Mouse (Mus musculus): ENCODE results near the gene Adarb2. TPM values are rescaled to one million over a fixed set of nuclear protein-coding genes. Genes with fewer than 3 reads are reported as not detected.

Adarb2 gene
- polyA plus RNA-seq, 1 experiment from 2014 or later, result 1.0 TPM

DNA sequence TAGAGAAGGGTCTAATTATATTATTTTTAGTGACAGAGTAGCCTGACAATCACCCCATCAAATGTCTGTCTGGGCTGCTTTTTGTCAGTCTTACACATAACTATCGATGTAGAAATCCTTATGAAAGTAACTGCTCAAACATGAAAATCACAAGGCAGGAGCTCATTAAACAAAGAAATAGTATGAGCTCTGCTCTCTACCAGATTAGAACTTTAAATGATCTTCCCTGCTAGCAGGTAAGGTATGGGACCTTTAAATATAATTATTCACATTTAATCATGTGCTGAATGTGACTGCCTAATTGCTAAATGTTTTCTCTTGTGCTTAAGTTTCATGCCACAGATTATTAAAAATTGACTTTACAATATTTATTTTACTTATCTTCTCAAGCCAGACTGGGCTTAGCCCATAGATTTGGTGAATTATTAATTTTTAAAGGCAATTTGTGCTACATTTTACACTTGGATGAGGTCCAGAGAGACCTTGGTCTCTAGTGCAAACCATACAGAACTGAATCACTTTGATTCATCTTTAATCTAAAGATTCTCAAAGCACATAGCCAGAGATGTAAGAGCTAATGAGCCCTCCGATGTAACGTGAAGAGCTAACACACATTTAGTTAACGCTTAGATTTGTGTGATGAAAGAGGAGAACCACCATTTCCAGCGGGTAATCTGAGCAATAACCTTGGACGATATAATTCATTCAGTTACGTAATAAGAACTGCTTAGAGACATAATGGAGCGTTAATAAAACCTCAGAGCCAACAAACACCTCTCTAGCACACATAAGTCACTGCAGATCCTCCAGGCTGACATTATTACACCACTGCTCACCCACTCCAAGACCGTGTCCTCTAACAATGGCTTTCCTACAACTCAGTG lies 323.3 kb downstream of the Adarb2 start:
- no peaks in the 10 kb centered on the region for H3K4me1 ChIP-seq (ENCODE audit: control insufficient read depth, insufficient read depth, low read length)
- no peak overlapping the region for H3K27ac ChIP-seq (replicated peaks; ENCODE audit: low read depth, low read length)
- H3K36me3 ChIP-seq (ENCODE audit: control insufficient read depth, insufficient read depth, low read length), result no peaks in the 10 kb centered on the region
- no peak overlapping the region for H3K9ac ChIP-seq (ENCODE audit: low read length)
- 76% methylated on average over 9 of the region's 9 CpGs for WGBS
- H3K9me3 ChIP-seq (ENCODE audit: control insufficient read depth, low read length), result no peaks in the 10 kb centered on the region
- H3K27me3 ChIP-seq (ENCODE audit: control insufficient read depth, insufficient read depth, low read length), result no peaks in the 10 kb centered on the region
- no peak overlapping the region for H3K4me2 ChIP-seq (ENCODE audit: low read depth, severe bottlenecking)
- no peak for ATAC-seq (ENCODE audit: insufficient number of reproducible peaks, low FRiP score, low TSS enrichment, low read depth)
- no peak for DNase-seq (ENCODE audit: low spot score)
- H3K4me3 ChIP-seq (ENCODE audit: low read depth, low read length), result no peak overlapping the region

- no peaks in the 10 kb centered on the region for H3K36me3 ChIP-seq (ENCODE audit: control insufficient read depth, insufficient read depth, low read length)
- H3K4me2 ChIP-seq (ENCODE audit: low read depth, severe bottlenecking), result no peak overlapping the region
- DNase-seq (ENCODE audit: low spot score) (no peak), ATAC-seq (ENCODE audit: insufficient number of reproducible peaks, low FRiP score, low TSS enrichment, low read depth) (no peak)
- no peak overlapping the region for H3K9ac ChIP-seq (ENCODE audit: low read length)
- no peaks in the 10 kb centered on the region for H3K4me1 ChIP-seq (ENCODE audit: control insufficient read depth, insufficient read depth, low read length)
- H3K9me3 ChIP-seq (ENCODE audit: control insufficient read depth, low read length), result no peaks in the 10 kb centered on the region
- no peak overlapping the region for H3K27ac ChIP-seq (replicated peaks; ENCODE audit: low read depth, low read length)
- 79% methylated on average over 9 of the region's 9 CpGs for WGBS
- no peak overlapping the region for H3K4me3 ChIP-seq (ENCODE audit: low read depth, low read length)
- H3K27me3 ChIP-seq (ENCODE audit: control insufficient read depth, insufficient read depth, low read length), result no peaks in the 10 kb centered on the region
These were observed 331.8 kb downstream of the Adarb2 start for GRCm38 (mm10) chr13:8534265-8535113.

DNA sequence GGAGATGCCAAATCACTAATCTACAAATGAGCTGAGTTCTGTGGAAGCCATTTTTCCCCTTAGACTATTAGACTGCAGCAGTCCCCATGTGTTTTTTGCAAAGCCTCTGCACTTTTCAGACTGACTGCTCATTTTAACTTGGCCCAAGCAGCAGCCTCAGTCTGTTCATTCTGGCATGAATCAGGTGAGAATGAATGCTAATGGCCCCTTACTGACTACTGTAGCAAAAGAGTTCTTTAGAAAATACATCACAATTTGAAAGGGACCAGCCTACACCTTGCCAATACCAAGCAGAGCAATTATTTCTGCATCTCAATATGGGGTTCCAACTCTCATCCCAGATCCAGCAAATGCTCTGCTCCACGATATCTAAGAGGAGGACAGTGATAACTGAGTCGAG lies 335.8 kb downstream of the Adarb2 start:
- H3K36me3 ChIP-seq (ENCODE audit: control insufficient read depth, insufficient read depth, low read length), result no peaks in the 10 kb centered on the region
- ATAC-seq (ENCODE audit: insufficient number of reproducible peaks, low FRiP score, low TSS enrichment, low read depth) (no peak), DNase-seq (ENCODE audit: low spot score) (no peak)
- H3K9ac ChIP-seq (ENCODE audit: low read length), result no peak overlapping the region
- H3K9me3 ChIP-seq (ENCODE audit: control insufficient read depth, low read length), result no peaks in the 10 kb centered on the region
- 92% methylated on average over 2 of the region's 2 CpGs for WGBS
- no peak overlapping the region for H3K4me3 ChIP-seq (ENCODE audit: low read depth, low read length)
- no peaks in the 10 kb centered on the region for H3K4me1 ChIP-seq (ENCODE audit: control insufficient read depth, insufficient read depth, low read length)
- H3K27ac ChIP-seq (replicated peaks; ENCODE audit: low read depth, low read length), result no peak overlapping the region
- H3K4me2 ChIP-seq (ENCODE audit: low read depth, severe bottlenecking), result no peak overlapping the region
- peaks cover 2% of the 10 kb centered on the region; the same call in 1 of the 2 replicates for H3K27me3 ChIP-seq (ENCODE audit: control insufficient read depth, insufficient read depth, low read length)

DNA sequence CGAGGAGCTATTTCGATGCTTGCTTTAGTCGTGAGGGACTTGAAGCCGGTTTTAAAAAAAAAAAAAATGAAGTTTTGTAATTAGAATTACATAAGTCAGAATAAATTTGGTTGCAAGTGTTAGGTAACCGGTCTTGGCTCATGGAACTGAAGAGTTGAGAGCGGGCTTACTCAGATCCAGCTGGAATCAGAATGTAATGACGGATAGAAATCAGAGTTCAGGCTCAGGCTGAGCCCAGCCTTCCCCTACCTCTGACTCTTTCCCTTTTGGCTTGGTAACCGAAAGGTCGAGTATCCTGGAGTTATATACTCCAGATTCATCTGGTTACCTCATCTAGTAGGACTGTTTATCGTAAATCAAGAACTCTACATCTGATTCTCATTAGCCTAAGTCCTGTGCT lies 336.2 kb downstream of the Adarb2 start:
- no peak for DNase-seq (ENCODE audit: low spot score)
- peaks cover 2% of the 10 kb centered on the region; the same call in 1 of the 2 replicates for H3K27me3 ChIP-seq (ENCODE audit: control insufficient read depth, insufficient read depth, low read length)
- no peak overlapping the region for H3K27ac ChIP-seq (replicated peaks; ENCODE audit: low read depth, low read length)
- no peak overlapping the region for H3K9ac ChIP-seq (ENCODE audit: low read length)
- no peaks in the 10 kb centered on the region for H3K36me3 ChIP-seq (ENCODE audit: control insufficient read depth, insufficient read depth, low read length)
- 79% methylated on average over 10 of the region's 10 CpGs for WGBS
- H3K4me2 ChIP-seq (ENCODE audit: low read depth, severe bottlenecking), result no peak overlapping the region
- no peak for ATAC-seq (ENCODE audit: insufficient number of reproducible peaks, low FRiP score, low TSS enrichment, low read depth)
- H3K4me1 ChIP-seq (ENCODE audit: control insufficient read depth, insufficient read depth, low read length), result no peaks in the 10 kb centered on the region
- no peaks in the 10 kb centered on the region for H3K9me3 ChIP-seq (ENCODE audit: control insufficient read depth, low read length)
- no peak overlapping the region for H3K4me3 ChIP-seq (ENCODE audit: low read depth, low read length)

- H3K27me3 ChIP-seq (ENCODE audit: control insufficient read depth, insufficient read depth, low read length), result peaks cover 2% of the 10 kb centered on the region; the same call in 1 of the 2 replicates
- H3K9ac ChIP-seq (ENCODE audit: low read length), result no peak overlapping the region
- H3K27ac ChIP-seq (replicated peaks; ENCODE audit: low read depth, low read length), result no peak overlapping the region
- H3K9me3 ChIP-seq (ENCODE audit: control insufficient read depth, low read length), result no peaks in the 10 kb centered on the region
- H3K4me2 ChIP-seq (ENCODE audit: low read depth, severe bottlenecking), result no peak overlapping the region
- 87% methylated on average over 2 of the region's 2 CpGs for WGBS
- no peaks in the 10 kb centered on the region for H3K36me3 ChIP-seq (ENCODE audit: control insufficient read depth, insufficient read depth, low read length)
- H3K4me3 ChIP-seq (ENCODE audit: low read depth, low read length), result no peak overlapping the region
- ATAC-seq (ENCODE audit: insufficient number of reproducible peaks, low FRiP score, low TSS enrichment, low read depth) (no peak), DNase-seq (ENCODE audit: low spot score) (no peak)
- H3K4me1 ChIP-seq (ENCODE audit: control insufficient read depth, insufficient read depth, low read length), result no peaks in the 10 kb centered on the region
These were observed 340.0 kb downstream of the Adarb2 start for GRCm38 (mm10) chr13:8542684-8543083.

DNA sequence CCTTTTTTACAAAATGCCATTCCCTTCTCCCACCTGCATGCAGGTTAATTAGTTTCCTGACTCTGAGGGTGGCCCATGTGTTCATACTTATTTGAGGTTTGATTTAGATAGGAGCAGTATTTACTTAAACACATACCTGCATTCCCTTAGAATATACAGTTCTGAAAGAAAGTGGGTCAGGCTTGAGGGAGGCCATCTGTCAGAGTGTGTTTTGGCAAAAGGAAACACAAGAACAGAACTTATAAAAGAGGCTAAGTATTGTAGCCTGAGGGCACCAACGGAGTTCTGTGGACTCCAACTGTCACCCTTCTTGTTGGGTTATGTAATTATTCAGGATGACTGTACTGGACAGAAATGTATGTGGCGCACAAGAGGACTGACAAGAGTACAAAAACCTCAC lies 349.6 kb downstream of the Adarb2 start:
- Histone ChIP-seq H3K4me2 (ENCODE audit: low read depth, severe bottlenecking) (no peak overlapping the region), H3K9ac (ENCODE audit: low read length) (no peak overlapping the region), H3K27ac (replicated peaks; ENCODE audit: low read depth, low read length) (no peak overlapping the region), H3K36me3 (ENCODE audit: control insufficient read depth, insufficient read depth, low read length) (no peaks in the 10 kb centered on the region), H3K4me3 (ENCODE audit: low read depth, low read length) (no peak overlapping the region), H3K27me3 (ENCODE audit: control insufficient read depth, insufficient read depth, low read length) (no peaks in the 10 kb centered on the region), H3K4me1 (ENCODE audit: control insufficient read depth, insufficient read depth, low read length) (no peaks in the 10 kb centered on the region), H3K9me3 (ENCODE audit: control insufficient read depth, low read length) (no peaks in the 10 kb centered on the region)
- no peak for DNase-seq (ENCODE audit: low spot score)
- ATAC-seq (ENCODE audit: insufficient number of reproducible peaks, low FRiP score, low TSS enrichment, low read depth), result no peak
- 68% methylated on average over 2 of the region's 2 CpGs for WGBS

GRCm38 (mm10) chr13:8557784-8558183 lies 355.1 kb downstream of the Adarb2 start:
- WGBS, result 81% methylated on average over 4 of the region's 4 CpGs
- Histone ChIP-seq H3K9ac (ENCODE audit: low read length) (no peak overlapping the region), H3K4me1 (ENCODE audit: control insufficient read depth, insufficient read depth, low read length) (no peaks in the 10 kb centered on the region), H3K4me3 (ENCODE audit: low read depth, low read length) (no peak overlapping the region), H3K9me3 (ENCODE audit: control insufficient read depth, low read length) (no peaks in the 10 kb centered on the region), H3K27me3 (ENCODE audit: control insufficient read depth, insufficient read depth, low read length) (no peaks in the 10 kb centered on the region), H3K4me2 (ENCODE audit: low read depth, severe bottlenecking) (no peak overlapping the region), H3K36me3 (ENCODE audit: control insufficient read depth, insufficient read depth, low read length) (no peaks in the 10 kb centered on the region), H3K27ac (replicated peaks; ENCODE audit: low read depth, low read length) (no peak overlapping the region)
- no peak for ATAC-seq (ENCODE audit: insufficient number of reproducible peaks, low FRiP score, low TSS enrichment, low read depth)
- no peak for DNase-seq (ENCODE audit: low spot score)

- Histone ChIP-seq H3K27me3 (ENCODE audit: control insufficient read depth, insufficient read depth, low read length) (no peaks in the 10 kb centered on the region), H3K4me1 (ENCODE audit: control insufficient read depth, insufficient read depth, low read length) (no peaks in the 10 kb centered on the region), H3K4me3 (ENCODE audit: low read depth, low read length) (no peak overlapping the region), H3K9me3 (ENCODE audit: control insufficient read depth, low read length) (no peaks in the 10 kb centered on the region), H3K27ac (replicated peaks; ENCODE audit: low read depth, low read length) (no peak overlapping the region), H3K9ac (ENCODE audit: low read length) (no peak overlapping the region), H3K4me2 (ENCODE audit: low read depth, severe bottlenecking) (no peak overlapping the region), H3K36me3 (ENCODE audit: control insufficient read depth, insufficient read depth, low read length) (no peaks in the 10 kb centered on the region)
- ATAC-seq (ENCODE audit: insufficient number of reproducible peaks, low FRiP score, low TSS enrichment, low read depth) (no peak), DNase-seq (ENCODE audit: low spot score) (no peak)
These were observed 357.8 kb downstream of the Adarb2 start for GRCm38 (mm10) chr13:8560485-8560884.

Data from limb, embryonic 11.5 days (tissue).